Mouse (Mus musculus) neural tube, embryonic 12.5 days (tissue): Measurements from ENCODE around the gene Hoxc13. TPM values are rescaled to one million over a fixed set of nuclear protein-coding genes. Genes with fewer than 3 reads are reported as not detected.

Experiments
- ATAC-seq: fragments of 200-750 bp; cut with Nextera tagmentation; 2 replicates; pipeline ENCODE4 v1.8.0; 2017; ENCODE audit warnings: low read depth, mild to moderate bottlenecking, moderate TSS enrichment, moderate library complexity; ENCODE audit not compliant: low FRiP score
- H3K27ac ChIP-seq: fragments of 300-500 bp; sonication (generic); 2 replicates; pipeline ENCODE4 v1.5.1; 2016
- H3K27me3 ChIP-seq: fragments of 300-500 bp; sonication (generic); replicated peaks from 2 replicates; pipeline ENCODE4 v1.6.1; 2016; ENCODE audit warnings: mild to moderate bottlenecking
- H3K36me3 ChIP-seq: fragments of 300-500 bp; sonication (generic); 2 replicates; pipeline ENCODE4 v1.6.1; 2016; ENCODE audit warnings: mild to moderate bottlenecking
- H3K4me1 ChIP-seq: fragments of 300-500 bp; sonication (generic); 2 replicates; pipeline ENCODE4 v1.6.1; 2016
- H3K4me2 ChIP-seq: fragments of 300-500 bp; sonication (generic); replicated peaks from 2 replicates; pipeline ENCODE4 v1.6.1; 2016; ENCODE audit warnings: mild to moderate bottlenecking
- H3K4me3 ChIP-seq: fragments of 300-500 bp; sonication (generic); 2 replicates; pipeline ENCODE4 v1.5.1; 2016
- H3K9ac ChIP-seq: fragments of 300-500 bp; sonication (generic); 2 replicates; pipeline ENCODE4 v1.6.1; 2016; ENCODE audit warnings: mild to moderate bottlenecking
- H3K9me3 ChIP-seq: fragments of 300-500 bp; sonication (generic); 2 replicates; pipeline ENCODE4 v1.6.1; 2016; ENCODE audit warnings: mild to moderate bottlenecking
- WGBS: fragments of 180-500 bp; shearing (Covaris S2); methylation state at CpG from one replicate; pipeline ENCODE4 v1.1.7; 2016; 5-methylcytosine and 5-hydroxymethylcytosine counted together
- polyA plus RNA-seq: library from polyadenylated mRNA; unstranded; fragments of >200 nt; fragmentation: Nextera tagmentation; extraction: Ambion mirVana; gene quantifications from 2 replicates; pipeline ENCODE4 v1.2.1, GENCODE M21; 2016

Hoxc13 gene
- polyA plus RNA-seq, 1 experiment from 2014 or later, result 6.5 TPM

- peak overlapping the region; percentile 45 for H3K4me3 ChIP-seq
- WGBS, result 2% methylated on average over 12 of the region's 12 CpGs
- H3K9ac ChIP-seq, result peak overlapping the region; percentile 69
- H3K4me2 ChIP-seq, result peak overlapping the region; percentile 50
- H3K9me3 ChIP-seq, result no peaks in the 10 kb centered on the region
- no peaks in the 10 kb centered on the region for H3K36me3 ChIP-seq
- ATAC-seq, result no peak
- no peaks in the 10 kb centered on the region for H3K4me1 ChIP-seq
- H3K27me3 ChIP-seq, result peaks cover 92% of the 10 kb centered on the region
- 0 out of 2 replicates have a peak overlapping the region, but pooled peaks have one; percentile 10 for H3K27ac ChIP-seq
Observed at GRCm38 (mm10) chr15:102956906-102957305, 36.0 kb downstream of the Hoxc13 start.

GRCm38 (mm10) chr15:102959663-102960191 is 38.8 kb downstream of the Hoxc13 start:
- no peak for ATAC-seq
- H3K4me1 ChIP-seq, result no peaks in the 10 kb centered on the region; the same call in 1 of the 2 replicates
- H3K4me3 ChIP-seq, result peak overlapping the region; percentile 15
- H3K9ac ChIP-seq, result peak overlapping the region; percentile 52
- peaks cover 88% of the 10 kb centered on the region for H3K27me3 ChIP-seq
- H3K9me3 ChIP-seq, result no peaks in the 10 kb centered on the region
- WGBS, result under 1% methylated on average over 13 of the region's 13 CpGs
- peak overlapping the region; percentile 33; the same call in 1 of the 2 replicates for H3K27ac ChIP-seq
- H3K36me3 ChIP-seq, result no peaks in the 10 kb centered on the region
- peak overlapping the region; percentile 54 for H3K4me2 ChIP-seq

GRCm38 (mm10) chr15:102961728-102962127 is 40.8 kb downstream of the Hoxc13 start:
- peaks cover 88% of the 10 kb centered on the region for H3K27me3 ChIP-seq
- H3K27ac ChIP-seq, result peak overlapping the region; percentile 53; the same call in 1 of the 2 replicates
- H3K4me2 ChIP-seq, result peak overlapping the region; percentile 54
- peak overlapping the region; percentile 5 for H3K4me3 ChIP-seq
- peak overlapping the region; percentile 48 for H3K9ac ChIP-seq
- H3K9me3 ChIP-seq, result no peaks in the 10 kb centered on the region
- 2% methylated on average over 6 of the region's 6 CpGs for WGBS
- peaks cover 2% of the 10 kb centered on the region for H3K4me1 ChIP-seq
- H3K36me3 ChIP-seq, result no peaks in the 10 kb centered on the region
- ATAC-seq, result no peak

- no peaks in the 10 kb centered on the region for H3K9me3 ChIP-seq
- H3K27me3 ChIP-seq, result peaks cover 88% of the 10 kb centered on the region
- peaks cover 8% of the 10 kb centered on the region for H3K4me1 ChIP-seq
- ATAC-seq, result no peak
- peak overlapping the region; percentile 86 for H3K4me2 ChIP-seq
- WGBS, result 2% methylated on average over 13 of the region's 13 CpGs
- H3K4me3 ChIP-seq, result peak overlapping the region; percentile 56
- H3K9ac ChIP-seq, result peak overlapping the region; percentile 64
- no peaks in the 10 kb centered on the region for H3K36me3 ChIP-seq
- H3K27ac ChIP-seq, result no peak overlapping the region
Observed at GRCm38 (mm10) chr15:102962492-102962891, 41.6 kb downstream of the Hoxc13 start.

- Histone ChIP-seq H3K4me2 (peak overlapping the region; percentile 86), H3K4me3 (peak overlapping the region; percentile 56), H3K4me1 (peaks cover 8% of the 10 kb centered on the region), H3K36me3 (no peaks in the 10 kb centered on the region), H3K27me3 (peaks cover 84% of the 10 kb centered on the region), H3K9ac (peak overlapping the region; percentile 64), H3K27ac (peak overlapping the region; percentile 15; the same call in 1 of the 2 replicates), H3K9me3 (no peaks in the 10 kb centered on the region)
- ATAC-seq, result no peak
- WGBS, result 3% methylated on average over 8 of the region's 8 CpGs
Observed at GRCm38 (mm10) chr15:102963259-102963658, 42.4 kb downstream of the Hoxc13 start.

GRCm38 (mm10) chr15:102963671-102964640 is 43.1 kb downstream of the Hoxc13 start:
- Histone ChIP-seq H3K9me3 (no peaks in the 10 kb centered on the region), H3K9ac (peak overlapping the region; percentile 64), H3K4me3 (peak overlapping the region; percentile 56), H3K27ac (peak overlapping the region; percentile 15; the same call in 1 of the 2 replicates), H3K36me3 (no peaks in the 10 kb centered on the region), H3K4me1 (peaks cover 8% of the 10 kb centered on the region), H3K27me3 (peaks cover 85% of the 10 kb centered on the region), H3K4me2 (peak overlapping the region; percentile 86)
- 1% methylated on average over 28 of the region's 28 CpGs for WGBS
- no peak for ATAC-seq

GRCm38 (mm10) chr15:102965003-102965891 is 44.3 kb downstream of the Hoxc13 start:
- Histone ChIP-seq H3K9me3 (no peaks in the 10 kb centered on the region), H3K27ac (peak overlapping the region; percentile 64; the same call in 1 of the 2 replicates), H3K4me2 (peak overlapping the region; percentile 86), H3K4me3 (peak overlapping the region; percentile 56), H3K36me3 (no peaks in the 10 kb centered on the region), H3K9ac (peak overlapping the region; percentile 64), H3K4me1 (peaks cover 8% of the 10 kb centered on the region), H3K27me3 (peaks cover 83% of the 10 kb centered on the region)
- ATAC-seq, result no peak
- 3% methylated on average over 26 of the region's 26 CpGs for WGBS

- ATAC-seq, result peak; percentile 84
- 2% methylated on average over 30 of the region's 30 CpGs for WGBS
- Histone ChIP-seq H3K4me1 (peaks cover 8% of the 10 kb centered on the region), H3K27ac (peak overlapping the region; percentile 64), H3K36me3 (no peaks in the 10 kb centered on the region), H3K4me3 (peak overlapping the region; percentile 56), H3K27me3 (peaks cover 81% of the 10 kb centered on the region), H3K4me2 (peak overlapping the region; percentile 86), H3K9me3 (no peaks in the 10 kb centered on the region), H3K9ac (peak overlapping the region; percentile 100)
Observed at GRCm38 (mm10) chr15:102965892-102966775, 45.2 kb downstream of the Hoxc13 start.

- Histone ChIP-seq H3K9ac (peak within 1 kb of the TSS; percentile 100), H3K36me3 (no peaks in the 10 kb centered on the region), H3K9me3 (no peaks in the 10 kb centered on the region), H3K27me3 (peaks cover 74% of the 10 kb centered on the region), H3K4me1 (peaks cover 8% of the 10 kb centered on the region), H3K27ac (peak within 1 kb of the TSS; percentile 64), H3K4me2 (peak within 1 kb of the TSS; percentile 86), H3K4me3 (peak within 1 kb of the TSS; percentile 56)
- WGBS, result 3% methylated on average over 27 of the region's 27 CpGs
- peak; percentile 64 for ATAC-seq
Observed at GRCm38 (mm10) chr15:102966776-102967311, 45.9 kb downstream of the Hoxc13 start, which contains the start of gene Hoxc10. TSS of gene Hoxc10 (plus strand) at chr15:102966796.

GRCm38 (mm10) chr15:102967312-102967510 is 46.3 kb downstream of the Hoxc13 start, which contains the start of gene Hoxc5:
TSS of gene Hoxc5 (plus strand) at chr15:102967443.
- Histone ChIP-seq H3K27me3 (peaks cover 74% of the 10 kb centered on the region), H3K9ac (peak within 1 kb of the TSS; percentile 100), H3K4me2 (peak within 1 kb of the TSS; percentile 86), H3K4me1 (peaks cover 8% of the 10 kb centered on the region), H3K4me3 (peak within 1 kb of the TSS; percentile 56), H3K9me3 (no peaks in the 10 kb centered on the region), H3K27ac (peak within 1 kb of the TSS; percentile 64), H3K36me3 (no peaks in the 10 kb centered on the region)
- ATAC-seq, result no peak
- WGBS, result 2% methylated on average over 12 of the region's 12 CpGs
